Mouse (Mus musculus) lung, postnatal 14 days (tissue): Measurements from ENCODE around the gene Ubr4.

Source experiments
- DNase-seq: peaks from one replicate; pipeline ENCODE4 v3.0.0; 2021

Ubr4 gene

DNA sequence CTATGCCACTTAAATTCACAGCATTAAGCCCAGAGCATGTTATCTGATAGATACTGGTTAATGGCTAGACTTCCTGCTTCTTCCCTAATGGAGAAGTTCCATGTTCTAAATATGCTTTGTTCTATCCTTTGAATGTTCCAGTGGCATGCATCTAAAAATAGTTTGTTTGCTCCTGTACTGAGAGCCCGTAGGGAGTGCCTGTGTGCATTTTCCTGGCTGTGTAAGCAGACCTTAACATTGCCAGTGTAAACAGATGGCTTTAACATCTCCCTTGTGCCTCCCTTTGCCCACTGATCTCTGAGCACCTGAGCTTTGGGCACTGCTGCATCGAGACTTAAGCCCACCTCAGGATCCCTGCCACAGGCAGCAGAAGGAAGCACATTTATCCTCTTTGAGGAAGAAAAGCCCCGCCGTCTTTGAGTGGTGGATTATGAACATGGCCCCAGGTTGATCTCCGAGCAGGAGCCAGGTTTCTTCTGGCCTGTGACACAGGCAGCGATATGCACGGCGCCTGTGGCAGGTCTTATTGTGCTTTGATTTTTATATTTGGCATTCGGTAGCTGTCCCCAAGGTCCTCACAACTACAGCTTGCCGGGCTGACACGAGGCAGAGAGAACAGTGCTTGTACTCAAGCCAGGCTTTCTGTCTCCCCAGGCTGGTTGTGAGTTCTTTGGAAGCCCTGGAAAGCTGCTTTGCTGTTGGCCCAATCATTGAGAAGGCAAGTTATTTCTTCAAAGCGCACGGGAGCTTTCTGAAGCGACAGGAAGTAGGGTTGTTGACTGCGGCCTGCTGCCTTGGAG, 80.8 kb downstream of the Ubr4 start:
- no peak for DNase-seq

DNA sequence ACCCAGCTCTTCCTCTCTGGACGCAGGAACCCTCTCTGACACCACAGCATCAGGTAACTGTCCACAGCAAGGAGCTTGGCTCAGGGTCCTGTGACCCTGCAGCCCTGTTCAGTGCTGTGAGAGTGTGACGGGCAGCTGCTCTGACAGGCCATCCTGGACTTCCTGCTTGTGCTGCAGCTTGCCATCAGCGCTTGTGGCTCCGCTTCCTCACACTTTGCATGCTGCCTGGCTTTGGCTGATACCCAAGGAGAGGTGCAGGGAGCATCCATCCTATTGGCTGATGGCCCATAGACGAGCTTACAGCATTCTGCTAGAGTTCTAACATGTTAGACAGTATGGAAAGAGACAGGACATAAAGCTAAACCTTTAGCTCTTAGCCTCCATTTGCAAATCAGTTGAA, 88.8 kb downstream of the Ubr4 start:
- DNase-seq: no peak

GRCm38 (mm10) chr4:139441806-139442205, 89.4 kb downstream of the Ubr4 start:
- DNase-seq: no peak

- no peak for DNase-seq
These were observed 90.3 kb downstream of the Ubr4 start for GRCm38 (mm10) chr4:139442391-139443355.

DNA sequence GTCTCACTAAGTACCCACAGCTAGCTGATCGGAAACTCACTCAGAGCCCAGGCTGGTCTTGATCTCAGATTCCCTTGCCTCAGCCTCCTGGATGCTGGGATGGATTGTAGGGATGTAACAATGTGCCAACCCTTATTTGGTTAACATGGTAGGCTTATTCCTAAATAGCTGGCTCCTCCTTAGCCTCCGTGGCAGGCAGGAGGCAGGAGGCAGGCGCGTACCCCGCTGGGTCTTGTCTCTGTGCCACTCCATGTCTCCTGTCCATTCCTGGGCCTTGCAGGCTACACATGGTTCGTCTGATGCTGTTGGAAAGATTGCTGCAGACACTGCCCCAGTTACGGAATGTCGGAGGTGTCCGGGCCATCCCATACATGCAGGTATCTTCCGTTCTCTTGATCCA, 91.9 kb downstream of the Ubr4 start:
- no peak for DNase-seq

GRCm38 (mm10) chr4:139446176-139446575, 93.8 kb downstream of the Ubr4 start:
- no peak for DNase-seq

DNA sequence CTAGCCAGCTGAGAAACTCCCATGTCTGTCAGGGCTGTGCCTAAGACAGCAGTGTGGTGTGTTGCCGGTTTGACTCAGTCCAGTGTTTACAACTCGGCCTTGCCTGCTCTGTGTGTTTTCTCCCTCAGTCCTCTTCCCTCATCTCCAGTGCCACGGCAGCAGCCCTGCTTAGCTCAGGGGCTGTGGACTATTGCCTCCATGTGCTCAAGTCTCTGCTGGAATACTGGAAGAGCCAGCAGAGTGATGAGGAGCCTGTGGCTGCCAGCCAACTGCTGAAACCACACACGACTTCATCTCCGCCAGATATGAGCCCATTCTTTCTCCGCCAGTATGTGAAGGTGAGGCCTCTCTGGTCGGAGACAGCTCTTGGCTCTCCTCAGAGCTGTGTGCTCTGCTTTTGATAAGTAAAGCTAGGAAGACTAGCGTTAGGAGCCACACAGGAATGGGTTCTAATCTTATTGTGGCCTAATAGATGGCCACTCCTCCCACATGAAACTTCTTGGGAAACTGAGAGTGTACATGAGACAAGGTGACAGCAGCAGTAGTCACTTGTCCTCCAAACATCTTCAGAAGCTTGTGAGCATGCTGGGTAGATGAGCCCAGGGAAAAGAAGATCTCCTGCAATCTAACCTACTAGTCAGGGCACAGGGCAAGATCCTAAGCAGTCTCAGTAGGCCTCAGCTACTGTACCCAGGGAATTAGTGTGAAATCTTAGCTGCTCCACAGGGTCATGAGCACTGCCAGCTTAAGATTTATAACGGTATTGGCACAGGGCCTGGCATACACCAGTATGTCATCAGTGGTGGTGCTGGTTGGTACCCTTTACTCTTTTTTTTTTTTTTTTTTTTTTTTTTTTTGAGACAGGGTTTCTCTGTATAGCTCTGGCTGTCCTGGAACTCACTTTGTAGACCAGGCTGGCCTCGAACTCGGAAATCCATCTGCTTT, 94.6 kb downstream of the Ubr4 start:
- peak; percentile 7 for DNase-seq

- DNase-seq: no peak
These were observed 100.7 kb downstream of the Ubr4 start for GRCm38 (mm10) chr4:139452944-139453700.

DNA sequence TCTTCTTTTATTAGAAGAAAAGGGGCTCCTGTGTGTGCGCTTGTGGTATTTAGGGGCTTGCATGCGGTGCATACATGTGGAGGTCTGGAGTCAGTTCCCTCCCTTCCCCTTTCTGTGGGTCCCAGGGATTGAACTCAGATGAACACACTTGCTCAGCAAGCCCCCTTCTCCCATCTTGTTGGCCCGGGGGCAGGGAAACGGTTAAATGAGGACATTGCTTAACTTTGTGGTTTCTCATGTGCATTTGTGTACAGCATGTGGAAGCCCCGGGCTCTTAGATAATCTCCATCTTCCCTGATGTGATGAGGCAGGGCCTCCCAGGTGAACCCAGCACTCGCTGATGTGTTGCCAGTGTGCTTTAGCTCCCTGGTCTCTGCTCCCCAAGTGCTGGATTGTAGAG, 101.9 kb downstream of the Ubr4 start:
- DNase-seq: no peak

- no peak for DNase-seq
These were observed 107.6 kb downstream of the Ubr4 start for GRCm38 (mm10) chr4:139459970-139460369.

- no peak for DNase-seq
These were observed 111.8 kb downstream of the Ubr4 start for GRCm38 (mm10) chr4:139464163-139464562.

DNA sequence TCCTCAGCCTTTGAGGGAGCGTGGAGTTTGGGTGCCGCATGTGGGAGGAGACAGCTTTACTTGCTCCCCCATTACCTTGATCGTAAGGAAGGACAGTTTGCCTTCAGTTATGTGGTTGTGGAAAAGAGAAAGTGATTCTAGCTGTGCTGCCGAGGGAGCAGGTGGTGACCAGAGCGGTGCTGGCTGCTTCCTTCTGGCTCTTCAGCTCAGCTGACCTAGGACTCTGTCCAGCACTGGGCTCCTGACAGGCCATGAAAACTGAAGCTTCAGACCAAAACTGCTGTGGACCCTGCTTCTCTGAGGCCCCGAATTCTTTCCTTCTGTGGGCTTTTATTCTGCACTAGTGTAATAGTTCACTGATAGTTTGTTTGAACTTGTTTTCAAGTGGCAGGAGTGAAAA, 114.1 kb downstream of the Ubr4 start:
- DNase-seq: no peak

DNA sequence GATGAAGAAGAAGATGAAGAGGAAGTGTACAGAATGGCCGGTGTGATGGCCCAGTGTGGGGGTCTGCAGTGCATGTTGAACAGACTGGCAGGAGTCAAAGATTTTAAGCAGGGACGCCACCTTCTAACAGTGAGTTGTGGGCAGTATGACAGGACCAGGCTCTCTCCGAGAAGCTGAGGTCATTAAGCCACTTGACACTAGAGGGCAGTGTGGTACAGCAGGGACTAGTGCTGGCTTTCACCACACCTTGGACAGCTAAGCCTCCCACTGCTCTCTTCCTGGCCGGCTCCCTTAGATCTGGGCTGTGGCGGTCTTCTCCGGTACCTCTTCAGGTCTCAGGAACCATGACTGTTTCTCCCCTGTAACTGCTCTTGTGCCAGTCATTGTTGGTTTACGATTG, 117.8 kb downstream of the Ubr4 start:
- DNase-seq: peak; percentile 88

DNA sequence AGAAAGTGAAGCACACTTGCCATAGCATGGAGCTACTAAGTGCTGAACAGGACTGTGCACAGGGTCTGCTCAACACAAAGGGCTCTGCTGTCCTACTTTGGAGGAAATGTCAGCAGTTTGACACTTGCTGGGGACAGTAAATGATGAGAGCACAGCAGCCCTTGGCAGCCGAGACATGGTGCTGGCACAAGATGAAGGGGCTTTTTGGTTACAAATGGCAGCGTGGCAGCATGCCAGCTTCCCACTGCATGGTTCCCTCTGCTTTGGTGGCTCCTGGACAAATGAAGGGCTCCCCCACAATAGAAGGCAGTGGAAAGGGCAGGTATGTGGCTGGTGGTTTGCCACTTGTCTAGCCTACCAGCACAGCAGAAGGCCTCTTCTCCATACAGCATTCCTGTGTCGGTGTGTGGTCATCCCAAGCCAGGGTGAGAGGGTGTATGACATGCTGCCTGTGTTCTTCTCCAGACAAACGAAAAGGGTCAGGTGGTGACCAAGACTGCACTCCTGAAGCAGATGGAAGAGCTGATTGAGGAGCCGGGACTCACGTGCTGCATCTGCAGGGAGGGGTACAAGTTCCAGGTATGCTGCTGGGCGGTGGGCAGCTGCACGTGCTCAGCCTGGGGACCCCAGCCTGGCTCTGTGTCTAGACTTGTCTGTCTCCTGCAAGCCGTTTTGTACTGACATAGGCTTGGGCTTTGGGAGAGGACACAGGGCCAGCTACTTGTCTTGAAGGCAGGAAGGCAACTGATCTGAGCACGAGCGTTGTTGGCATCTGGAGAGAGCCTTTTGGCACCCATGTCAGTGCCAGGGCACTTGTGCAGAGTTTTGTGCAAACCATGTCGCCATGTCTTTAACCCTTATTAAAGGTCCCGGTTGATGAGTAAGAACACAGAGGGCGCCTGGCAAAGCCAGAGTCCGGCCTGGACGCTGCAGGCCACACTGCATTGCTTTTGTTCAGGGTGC, 124.5 kb downstream of the Ubr4 start:
- DNase-seq: no peak

- no peak for DNase-seq
These were observed 125.6 kb downstream of the Ubr4 start for GRCm38 (mm10) chr4:139477983-139478382.

DNA sequence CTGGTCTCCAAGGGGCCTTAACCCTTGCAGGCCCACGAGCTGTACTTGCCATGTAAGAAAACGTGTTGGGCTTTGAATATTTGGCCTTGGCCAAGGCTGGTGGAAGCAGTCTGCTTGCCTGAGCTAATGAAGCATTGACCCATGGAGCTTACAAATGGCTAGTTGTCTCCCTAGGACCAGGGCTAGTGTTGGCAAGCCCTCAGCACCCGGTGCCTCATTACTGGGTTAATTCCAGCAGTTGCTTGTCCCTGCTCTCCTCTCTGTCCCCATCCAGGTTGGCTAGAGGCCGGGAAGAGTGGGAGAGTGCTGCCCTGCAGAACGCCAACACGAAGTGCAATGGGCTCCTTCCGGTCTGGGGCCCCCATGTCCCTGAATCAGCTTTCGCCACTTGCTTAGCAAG, 126.8 kb downstream of the Ubr4 start:
- DNase-seq: no peak

DNA sequence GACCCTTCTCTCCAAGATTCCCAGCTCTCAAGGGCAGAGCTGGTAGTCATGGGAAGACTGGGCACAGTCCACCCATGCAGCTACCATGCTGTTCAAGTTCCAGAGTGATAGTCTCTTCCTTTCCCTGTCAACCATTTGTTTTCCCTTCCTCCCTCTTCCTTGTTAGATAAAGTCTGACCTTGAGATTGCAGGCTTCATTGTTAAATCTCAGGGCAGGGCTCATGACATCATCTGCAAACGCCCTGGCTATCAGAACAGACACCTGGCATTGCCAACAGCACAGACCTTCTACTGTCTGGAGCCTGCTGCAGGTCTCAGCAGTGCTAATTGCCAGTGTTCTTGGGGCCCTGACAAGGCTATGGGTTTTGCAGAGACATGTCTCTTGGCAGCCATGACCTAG, 129.0 kb downstream of the Ubr4 start:
- DNase-seq: no peak

- DNase-seq: no peak
These were observed 131.2 kb downstream of the Ubr4 start for GRCm38 (mm10) chr4:139483461-139484105.

DNA sequence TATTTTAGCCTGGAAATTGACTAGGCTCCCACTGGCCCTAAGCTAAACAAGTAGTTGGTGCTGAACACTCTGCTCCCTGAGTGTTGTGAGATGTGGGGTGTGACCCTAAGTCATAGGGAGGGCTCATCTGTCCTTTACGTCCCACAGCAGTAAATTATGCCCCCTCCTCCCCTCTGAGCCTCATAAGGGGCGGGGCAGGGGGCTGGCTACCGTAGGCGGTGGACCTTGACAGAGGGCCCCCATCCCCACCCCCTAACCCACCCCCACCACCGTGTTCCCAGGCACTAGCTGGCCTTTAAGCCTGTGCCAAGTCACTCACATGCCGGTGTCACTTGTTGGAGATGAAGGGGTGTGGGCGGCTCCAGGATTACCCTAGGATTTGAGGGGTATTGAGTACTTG, 132.1 kb downstream of the Ubr4 start:
- DNase-seq: no peak

DNA sequence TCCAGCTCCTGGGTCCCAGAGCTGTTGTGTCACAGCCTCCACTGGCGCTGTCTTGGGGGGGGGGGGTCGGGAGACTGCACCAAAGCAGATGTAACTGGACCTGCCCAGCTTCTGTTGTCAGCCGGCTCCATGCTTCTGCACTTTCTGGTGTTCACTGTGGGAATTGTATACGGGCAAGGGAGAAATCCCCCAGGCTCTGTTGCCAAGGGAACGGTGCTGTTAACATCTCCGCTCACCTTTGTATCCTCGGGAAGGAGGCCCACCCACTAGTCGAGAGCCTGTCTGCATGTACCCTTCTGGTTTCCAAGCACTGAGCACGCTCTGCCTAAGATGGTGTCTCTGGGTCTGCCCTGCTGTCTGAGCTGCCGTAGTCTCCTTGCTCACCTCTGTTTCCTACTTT, 134.7 kb downstream of the Ubr4 start:
- DNase-seq: no peak
